Mouse (Mus musculus) MN1 (cell line): ENCODE results near the gene Cd300lg.

Experiments
- DNase-seq: peaks from one replicate; pipeline ENCODE4 v3.0.0-alpha.2; 2016; ENCODE audit warnings: low spot score

The Cd300lg gene

GRCm38 (mm10) chr11:102051954-102052353, 10.6 kb downstream of the Cd300lg start:
- DNase-seq: no peak

- no peak for DNase-seq
Observed at GRCm38 (mm10) chr11:102052697-102053096, 11.4 kb downstream of the Cd300lg start.

- DNase-seq: no peak
Observed at GRCm38 (mm10) chr11:102053183-102053582, 11.9 kb downstream of the Cd300lg start.

- DNase-seq: peak; percentile 46
Observed at GRCm38 (mm10) chr11:102053847-102054246, 12.5 kb downstream of the Cd300lg start.

- peak; percentile 65 for DNase-seq
Observed at GRCm38 (mm10) chr11:102061236-102061940, 20.1 kb downstream of the Cd300lg start.

- no peak for DNase-seq
Observed at GRCm38 (mm10) chr11:102061941-102062473, 20.7 kb downstream of the Cd300lg start.

- DNase-seq: no peak
Observed at GRCm38 (mm10) chr11:102063076-102063475, 21.8 kb downstream of the Cd300lg start.

GRCm38 (mm10) chr11:102068969-102069368, 27.7 kb downstream of the Cd300lg start:
- peak; percentile 39 for DNase-seq

GRCm38 (mm10) chr11:102069633-102070032, 28.3 kb downstream of the Cd300lg start:
- DNase-seq: no peak

GRCm38 (mm10) chr11:102070426-102070825, 29.1 kb downstream of the Cd300lg start:
- DNase-seq: no peak

- no peak for DNase-seq
Observed at GRCm38 (mm10) chr11:102072729-102073128, 31.4 kb downstream of the Cd300lg start.

GRCm38 (mm10) chr11:102073722-102074121, 32.4 kb downstream of the Cd300lg start:
- no peak for DNase-seq

GRCm38 (mm10) chr11:102082322-102082721, 41.0 kb downstream of the Cd300lg start:
- no peak for DNase-seq

GRCm38 (mm10) chr11:102083193-102083592, 41.9 kb downstream of the Cd300lg start:
- peak; percentile 49 for DNase-seq

- DNase-seq: no peak
Observed at GRCm38 (mm10) chr11:102084159-102084558, 42.9 kb downstream of the Cd300lg start.

GRCm38 (mm10) chr11:102086331-102086730, 45.0 kb downstream of the Cd300lg start:
- peak; percentile 77 for DNase-seq

- DNase-seq: peak; percentile 91
Observed at GRCm38 (mm10) chr11:102087081-102087751, 45.9 kb downstream of the Cd300lg start.

- peak; percentile 86 for DNase-seq
Observed at GRCm38 (mm10) chr11:102087931-102088898, 46.9 kb downstream of the Cd300lg start, which contains the start of gene Mpp2. TSS of gene Mpp2 (minus strand) at chr11:102088515.

- DNase-seq: peak; percentile 87
Observed at GRCm38 (mm10) chr11:102089088-102089808, 47.9 kb downstream of the Cd300lg start.

- no peak for DNase-seq
Observed at GRCm38 (mm10) chr11:102095676-102096075, 54.4 kb downstream of the Cd300lg start.

GRCm38 (mm10) chr11:102096446-102096845, 55.1 kb downstream of the Cd300lg start:
- DNase-seq: no peak
